Mouse (Mus musculus) liver, adult 2 months (tissue): ENCODE measurements around the gene Klk1b5. TPM values are rescaled to one million over a fixed set of nuclear protein-coding genes. Genes with fewer than 3 reads are reported as not detected.
"Not testable (repeated sequence)": the region's sequence is repeated elsewhere in the genome, so short reads cannot be mapped to it uniquely, and the experiment has no call there.

ENCODE experiments used
- DNase-seq: peaks from one replicate; pipeline ENCODE4 v3.0.0-alpha.2; 2011; ENCODE audit warnings: low read depth, low spot score; ENCODE audit errors: extremely low read depth
- H3K27ac ChIP-seq: fragments of 200-500 bp; replicated peaks from 2 replicates; pipeline ENCODE4 v1.5.1; 2012; ENCODE audit warnings: low read depth, mild to moderate bottlenecking, control low read depth, inconsistent platforms, low read length; ENCODE audit not compliant: insufficient read depth
- H3K27me3 ChIP-seq: fragments of 200-500 bp; 2 replicates; pipeline ENCODE4 v1.6.1; 2012; ENCODE audit warnings: mild to moderate bottlenecking, moderate library complexity, low read length, inconsistent platforms; ENCODE audit not compliant: control insufficient read depth, insufficient read depth
- H3K36me3 ChIP-seq: fragments of 200-500 bp; 2 replicates; pipeline ENCODE4 v1.6.1; 2012; ENCODE audit warnings: low read length, inconsistent platforms; ENCODE audit not compliant: control insufficient read depth, insufficient read depth
- H3K4me1 ChIP-seq: fragments of 200-500 bp; 2 replicates; pipeline ENCODE4 v1.6.1; 2011; ENCODE audit warnings: low read length; ENCODE audit not compliant: control insufficient read depth, insufficient read depth
- H3K4me3 ChIP-seq: fragments of 200-500 bp; 2 replicates; pipeline ENCODE4 v1.5.1; 2011; ENCODE audit warnings: low read depth, mild to moderate bottlenecking, control low read depth, low read length, moderate library complexity; ENCODE audit not compliant: insufficient read depth
- H3K79me2 ChIP-seq: fragments of 200-500 bp; 2 replicates; pipeline ENCODE4 v1.6.1; 2012; ENCODE audit warnings: inconsistent platforms, mild to moderate bottlenecking, low read length, moderate library complexity; ENCODE audit not compliant: control insufficient read depth, insufficient read depth
- H3K9ac ChIP-seq: fragments of 200-500 bp; 2 replicates; pipeline ENCODE4 v1.6.1; 2012; ENCODE audit warnings: low read depth, mild to moderate bottlenecking, control low read depth, inconsistent platforms, low read length
- CTCF ChIP-seq: fragments of 200-500 bp; IDR thresholded peaks from 2 replicates; pipeline ENCODE4 v1.5.1; 2011; ENCODE audit warnings: low read depth, low read length, control low read depth
- POLR2A ChIP-seq: fragments of 200-500 bp; IDR thresholded peaks from 2 replicates; pipeline ENCODE4 v1.6.1; 2011; ENCODE audit warnings: low read length, control low read depth; ENCODE audit not compliant: insufficient read depth; ENCODE audit errors: extremely low read depth
- WGBS: fragments of 180-500 bp; shearing (Covaris S2); methylation state at CpG from one replicate; pipeline ENCODE4 v1.1.7; 2018; 5-methylcytosine and 5-hydroxymethylcytosine counted together
- polyA plus RNA-seq: library from polyadenylated mRNA; depleted of rRNA; stranded (reverse); fragments of >200 nt; gene quantifications from 2 replicates; pipeline ENCODE4 v1.2.3, GENCODE M21; 2012; rRNA removed
- total RNA-seq: library from RNA; depleted of rRNA; stranded (reverse); fragments of >200 nt; gene quantifications from 2 replicates; pipeline ENCODE4 v1.2.3, GENCODE M21; 2014; rRNA removed

The Klk1b5 gene
- total RNA-seq = 0.28 TPM in 1 of 2 replicates, not detected in the other
- polyA plus RNA-seq = not detected in 2 replicates

GRCm38 (mm10) chr7:44215645-44216044 lies at the start of gene Klk1b5:
Klk1b5 (plus strand) TSS chr7:44215945.
- DNase-seq = no peak
- no peak within 1 kb of the TSS for H3K4me3 ChIP-seq
- no peaks in the 10 kb centered on the region for H3K4me1 ChIP-seq
- H3K9ac ChIP-seq = no peak within 1 kb of the TSS
- no peaks in the 10 kb centered on the region for H3K27me3 ChIP-seq
- H3K36me3 ChIP-seq = no peaks in the 10 kb centered on the region
- no peak within 1 kb of the TSS for H3K27ac ChIP-seq
- H3K79me2 ChIP-seq = no peaks in the 10 kb centered on the region
- WGBS = 88% methylated on average over 1 of the region's 1 CpGs
- TF ChIP-seq POLR2A (no peak), CTCF (no peak)

- no peak for DNase-seq
- Histone ChIP-seq H3K4me1 (no peaks in the 10 kb centered on the region), H3K36me3 (no peaks in the 10 kb centered on the region), H3K27me3 (no peaks in the 10 kb centered on the region), H3K27ac (no peak overlapping the region), H3K9ac (no peak overlapping the region), H3K79me2 (no peaks in the 10 kb centered on the region), H3K4me3 (no peak overlapping the region)
- TF ChIP-seq POLR2A (no peak), CTCF (no peak)
- 56% methylated on average over 9 of the region's 9 CpGs for WGBS
Observed at GRCm38 (mm10) chr7:44179299-44180045, 36.3 kb upstream of the Klk1b5 start.

DNA sequence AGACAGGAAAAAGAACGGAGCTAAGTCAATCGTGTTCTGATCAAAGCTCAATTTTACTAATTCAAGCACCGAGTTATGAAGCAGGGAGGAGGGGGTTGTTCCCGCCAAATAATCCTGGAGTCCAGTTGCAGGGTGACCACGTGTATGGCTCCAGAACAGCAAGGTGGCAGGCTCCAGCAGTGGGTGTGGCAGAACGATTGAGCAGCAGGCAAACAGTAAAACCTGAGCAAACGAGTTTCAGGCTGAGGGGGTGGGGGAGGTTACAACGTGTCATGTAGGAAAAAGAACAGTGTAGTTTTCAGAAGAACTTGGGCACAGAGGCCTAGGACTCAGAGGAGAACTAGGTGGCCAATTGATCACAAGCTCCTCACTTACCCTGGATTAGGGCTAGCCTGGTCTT lies 29.2 kb upstream of the Klk1b5 start:
- not testable (repeated sequence) for H3K4me1 ChIP-seq, H3K36me3 ChIP-seq, DNase-seq, H3K4me3 ChIP-seq, H3K9ac ChIP-seq, H3K79me2 ChIP-seq, H3K27ac ChIP-seq, H3K27me3 ChIP-seq
- 28% methylated on average over 8 of the region's 8 CpGs for WGBS

DNA sequence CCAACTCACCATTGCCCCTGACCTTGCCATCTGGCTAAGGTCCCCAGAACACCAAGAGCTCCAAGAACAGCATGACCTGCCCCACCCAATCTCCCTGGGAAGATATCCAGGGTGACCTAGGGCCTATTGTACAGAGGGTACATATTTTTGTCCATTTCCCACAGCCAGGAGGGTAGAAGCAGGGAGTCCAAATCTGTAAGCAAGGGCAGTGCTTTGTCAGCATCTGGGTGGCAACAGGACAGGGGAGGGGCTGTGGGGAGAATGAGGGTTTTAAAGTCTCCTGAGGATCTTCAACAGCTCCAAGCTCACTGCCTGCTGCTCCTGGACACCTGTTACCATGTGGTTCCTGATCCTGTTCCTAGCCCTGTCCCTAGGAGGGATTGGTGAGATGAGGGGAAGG lies 27.8 kb upstream of the Klk1b5 start, which contains the start of gene Klk1b24:
Gene Klk1b24, plus strand, starts transcription at position 301 of the 400 bp plus-strand sequence.
- not testable (repeated sequence) for H3K79me2 ChIP-seq, H3K4me3 ChIP-seq, H3K27ac ChIP-seq, H3K9ac ChIP-seq, DNase-seq, H3K36me3 ChIP-seq, H3K27me3 ChIP-seq, H3K4me1 ChIP-seq

DNA sequence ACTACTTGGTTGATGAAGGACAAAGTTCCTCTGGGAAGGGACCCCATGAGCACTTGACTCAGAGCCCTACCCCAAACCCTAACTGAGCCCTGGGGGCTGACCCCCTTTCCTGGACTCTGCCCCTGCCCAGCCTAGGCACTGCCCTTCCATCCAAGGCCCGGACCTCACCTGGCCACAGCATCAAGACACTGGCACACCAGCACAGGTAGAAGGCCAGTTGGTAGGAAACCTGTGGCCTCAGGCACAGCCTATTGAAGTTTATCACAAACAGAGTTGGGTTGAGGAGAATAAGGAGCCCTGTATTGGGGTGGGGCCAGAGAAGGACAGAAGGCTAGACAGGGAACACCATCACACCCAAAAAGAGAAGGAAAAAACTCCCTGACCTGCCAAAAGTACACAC lies 22.3 kb upstream of the Klk1b5 start:
- H3K4me3 ChIP-seq, H3K9ac ChIP-seq, H3K36me3 ChIP-seq, H3K27me3 ChIP-seq, H3K79me2 ChIP-seq, H3K4me1 ChIP-seq, DNase-seq, H3K27ac ChIP-seq: not testable (repeated sequence)
- 83% methylated on average over 1 of the region's 1 CpGs for WGBS

DNA sequence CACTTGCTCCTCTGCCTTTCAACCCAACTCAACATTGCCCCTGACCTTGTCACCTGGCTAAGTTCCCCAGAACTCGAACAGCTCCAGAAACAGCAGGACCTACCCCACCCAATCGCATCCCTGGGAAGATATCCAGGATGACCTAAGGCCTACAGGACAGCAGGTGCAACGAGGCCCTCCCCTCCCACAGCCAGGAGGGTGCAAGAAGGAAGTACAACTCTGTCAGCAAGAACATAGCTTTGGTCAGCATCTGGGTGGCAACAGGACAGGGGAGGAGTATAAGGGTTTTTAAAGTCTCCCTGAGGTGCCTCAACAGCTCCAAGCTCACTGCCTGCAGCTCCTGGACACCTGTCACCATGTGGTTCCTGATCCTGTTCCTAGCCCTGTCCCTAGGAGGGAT lies 17.9 kb upstream of the Klk1b5 start, which contains the start of gene Klk1b3:
Gene Klk1b3, plus strand, starts transcription at position 301 of the 400 bp plus-strand sequence.
- H3K27me3 ChIP-seq = no peaks in the 10 kb centered on the region; the same call in 1 of the 2 replicates
- no peaks in the 10 kb centered on the region for H3K4me1 ChIP-seq
- no peak for DNase-seq
- no peak for TF ChIP-seq CTCF
- no peak for TF ChIP-seq POLR2A
- no peak within 1 kb of the TSS for H3K9ac ChIP-seq
- no peak within 1 kb of the TSS for H3K27ac ChIP-seq
- WGBS = 59% methylated on average over 3 of the region's 3 CpGs
- H3K79me2 ChIP-seq = no peaks in the 10 kb centered on the region
- no peaks in the 10 kb centered on the region for H3K36me3 ChIP-seq
- no peak within 1 kb of the TSS for H3K4me3 ChIP-seq

GRCm38 (mm10) chr7:44207135-44207534 lies 8.6 kb upstream of the Klk1b5 start, which contains the start of gene Klk1b4:
Klk1b4 (plus strand) TSS chr7:44207435.
- H3K9ac ChIP-seq, H3K4me3 ChIP-seq, H3K36me3 ChIP-seq, H3K79me2 ChIP-seq, H3K27me3 ChIP-seq: not testable (repeated sequence)
- Histone ChIP-seq H3K27ac (peak within 1 kb of the TSS; percentile 15; the same call in 1 of the 2 replicates), H3K4me1 (peaks cover 15% of the 10 kb centered on the region)
- peak; percentile 69 for DNase-seq
- WGBS = 10% methylated on average over 3 of the region's 3 CpGs
